Comparison of ENCODE assay signal across 1 mouse cellular context in the genomic region with DNA sequence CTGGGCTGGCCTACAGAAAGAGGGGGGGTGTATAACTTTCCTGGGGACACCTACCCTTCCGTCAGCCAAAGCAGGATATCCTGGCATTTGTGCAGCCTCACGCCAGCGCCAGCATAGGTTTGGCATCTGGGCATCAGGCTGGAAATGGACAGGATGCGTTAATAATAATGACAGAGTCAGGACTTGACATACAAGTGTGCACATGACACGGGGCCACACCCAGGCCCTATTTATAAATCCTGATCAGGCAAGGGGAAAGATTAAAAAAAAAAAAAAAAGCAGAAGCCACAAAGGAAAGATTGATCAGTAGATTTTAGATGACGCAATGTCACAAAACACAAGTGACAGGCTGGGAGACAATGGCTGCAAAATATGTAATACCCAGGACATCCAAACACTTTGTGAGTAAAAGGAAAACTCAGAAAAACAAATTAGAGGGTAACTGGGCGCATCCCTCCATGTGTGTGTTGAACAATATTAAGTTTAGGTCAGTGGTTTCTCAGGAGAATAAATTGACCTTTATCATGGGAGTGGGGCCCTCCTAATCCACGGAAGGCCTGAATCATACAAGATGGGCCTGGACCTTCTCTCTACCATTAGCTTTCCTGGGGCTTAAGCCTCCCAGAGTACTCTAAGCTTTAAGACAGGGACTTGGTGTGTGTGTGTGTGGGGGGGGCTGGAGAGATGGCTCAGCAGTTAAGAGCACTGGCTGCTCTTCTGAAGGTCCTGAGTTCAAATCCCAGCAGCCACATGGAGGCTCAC.
TF ChIP-seq lines count a peak whose summit lies in the region.

No protein-coding gene starts in this region.

TF ChIP-seq in ES-E14, 5 proteins besides CTCF, POLR2A, EP300 and RAD21:
- TF ChIP-seq HCFC1 (IDR thresholded peaks at IDR 0.05; ENCODE audit: borderline replicate concordance, insufficient read depth, low read length) (no peak), ZC3H11A (IDR thresholded peaks at IDR 0.05; ENCODE audit: borderline replicate concordance, low read depth, low read length) (no peak), ZNF384 (IDR thresholded peaks at IDR 0.05; ENCODE audit: low read depth, low read length) (no peak), CHD2 (IDR thresholded peaks at IDR 0.05; ENCODE audit: low read depth, low read length) (no peak), MAFK (IDR thresholded peaks at IDR 0.05; ENCODE audit: insufficient read depth, low read depth, low read length) (no peak)
